Mouse (Mus musculus) brain, embryonic 14.5 days (tissue): ENCODE data around the gene Plod1.

ENCODE experiments used
- CTCF ChIP-seq: fragments of 200-500 bp; IDR thresholded peaks from 2 replicates; pipeline ENCODE4 v1.5.1; 2012; ENCODE audit warnings: inconsistent platforms, mild to moderate bottlenecking, moderate library complexity, borderline replicate concordance; ENCODE audit not compliant: insufficient read depth, insufficient read length; ENCODE audit errors: extremely low read depth
- POLR2A ChIP-seq: fragments of 200-500 bp; IDR thresholded peaks from 2 replicates; pipeline ENCODE4 v1.6.1; 2012; ENCODE audit warnings: mild to moderate bottlenecking, inconsistent platforms, borderline replicate concordance; ENCODE audit not compliant: poor library complexity, insufficient read depth, insufficient read length, severe bottlenecking; ENCODE audit errors: extremely low read depth

- TF ChIP-seq CTCF, result no peak
- no peak for TF ChIP-seq POLR2A
Observed at GRCm38 (mm10) chr4:147934611-147935010, 2.0 kb downstream of the Plod1 start.
